Mouse (Mus musculus) midbrain, embryonic 14.5 days (tissue): ENCODE measurements around the gene Olfr541. TPM values are rescaled to one million over a fixed set of nuclear protein-coding genes. Genes with fewer than 3 reads are reported as not detected.

Experiments
- ATAC-seq: fragments of 200-750 bp; cut with Nextera tagmentation; 2 replicates; pipeline ENCODE4 v1.8.0; 2017; ENCODE audit warnings: moderate number of reproducible peaks, moderate library complexity; ENCODE audit not compliant: low FRiP score, low TSS enrichment
- DNase-seq: peaks from one replicate; pipeline ENCODE4 v3.0.0-alpha.2; 2015
- H3K27ac ChIP-seq: fragments of 300-500 bp; sonication (generic); replicated peaks from 2 replicates; pipeline ENCODE4 v1.5.1; 2014; ENCODE audit warnings: mild to moderate bottlenecking, low read depth, low read length, moderate library complexity
- H3K27me3 ChIP-seq: fragments of 300-500 bp; sonication (generic); 2 replicates; pipeline ENCODE4 v1.6.1; 2014; ENCODE audit warnings: low read length, control low read depth, mixed read lengths; ENCODE audit not compliant: control insufficient read depth, insufficient read depth
- H3K36me3 ChIP-seq: fragments of 300-500 bp; sonication (generic); 2 replicates; pipeline ENCODE4 v1.6.1; 2014; ENCODE audit warnings: low read length, control low read depth; ENCODE audit not compliant: control insufficient read depth, insufficient read depth
- H3K4me1 ChIP-seq: fragments of 300-500 bp; sonication (generic); 2 replicates; pipeline ENCODE4 v1.6.1; 2014; ENCODE audit warnings: mild to moderate bottlenecking, antibody characterized with exemption, low read length, control low read depth; ENCODE audit not compliant: control insufficient read depth, insufficient read depth
- H3K4me2 ChIP-seq: fragments of 300-500 bp; sonication (generic); 2 replicates; pipeline ENCODE4 v1.6.1; 2014; ENCODE audit warnings: mild to moderate bottlenecking, low read length, moderate library complexity
- H3K4me3 ChIP-seq: fragments of 300-500 bp; sonication (generic); replicated peaks from 2 replicates; pipeline ENCODE4 v1.5.1; 2014; ENCODE audit warnings: low read depth, low read length
- H3K9ac ChIP-seq: fragments of 300-500 bp; sonication (generic); replicated peaks from 2 replicates; pipeline ENCODE4 v1.6.1; 2014; ENCODE audit warnings: mild to moderate bottlenecking, low read length, moderate library complexity
- H3K9me3 ChIP-seq: fragments of 300-500 bp; sonication (generic); 2 replicates; pipeline ENCODE4 v1.6.1; 2016; ENCODE audit warnings: low read length, control low read depth, mixed read lengths; ENCODE audit not compliant: control insufficient read depth
- WGBS: fragments of 180-500 bp; shearing (Covaris S2); extraction: QIAGEN DNeasy Blood & Tissue Kit; methylation state at CpG from one replicate; pipeline ENCODE4 v1.1.7; 2014; 5-methylcytosine and 5-hydroxymethylcytosine counted together
- polyA plus RNA-seq: library from polyadenylated mRNA; unstranded; fragments of >200 nt; fragmentation: Nextera tagmentation; extraction: Ambion mirVana; gene quantifications from 2 replicates; pipeline ENCODE4 v1.2.1, GENCODE M21; 2014

The Olfr541 gene
- polyA plus RNA-seq, 1 experiment from 2014 or later = not detected

- Histone ChIP-seq H3K36me3 (no peaks in the 10 kb centered on the region), H3K27ac (no peak overlapping the region), H3K4me3 (no peak overlapping the region), H3K9me3 (no peaks in the 10 kb centered on the region), H3K4me1 (no peaks in the 10 kb centered on the region), H3K27me3 (no peaks in the 10 kb centered on the region), H3K9ac (no peak overlapping the region), H3K4me2 (no peak overlapping the region)
- WGBS = 87% methylated on average over 7 of the region's 7 CpGs
- ATAC-seq (no peak), DNase-seq (no peak)
Measured at GRCm38 (mm10) chr7:140717155-140718055, 20.3 kb downstream of the Olfr541 start.

GRCm38 (mm10) chr7:140721095-140721494, 24.0 kb downstream of the Olfr541 start:
- DNase-seq = no peak
- Histone ChIP-seq H3K9me3 (no peaks in the 10 kb centered on the region), H3K27ac (no peak overlapping the region), H3K27me3 (no peaks in the 10 kb centered on the region), H3K36me3 (no peaks in the 10 kb centered on the region), H3K9ac (no peak overlapping the region), H3K4me3 (no peak overlapping the region), H3K4me2 (no peak overlapping the region), H3K4me1 (no peaks in the 10 kb centered on the region)
- 84% methylated on average over 6 of the region's 6 CpGs for WGBS
- ATAC-seq = no peak

- H3K4me3 ChIP-seq = no peak overlapping the region
- no peak overlapping the region for H3K9ac ChIP-seq
- no peak overlapping the region for H3K4me2 ChIP-seq
- DNase-seq = no peak
- H3K27ac ChIP-seq = no peak overlapping the region
- no peaks in the 10 kb centered on the region for H3K36me3 ChIP-seq
- H3K4me1 ChIP-seq = no peaks in the 10 kb centered on the region
- peaks cover 6% of the 10 kb centered on the region; the same call in 1 of the 2 replicates for H3K9me3 ChIP-seq
- H3K27me3 ChIP-seq = no peaks in the 10 kb centered on the region
- no peak for ATAC-seq
Measured at GRCm38 (mm10) chr7:140725558-140725957, 28.5 kb downstream of the Olfr541 start.

- Histone ChIP-seq H3K9ac (no peak overlapping the region), H3K4me3 (no peak overlapping the region), H3K27ac (no peak overlapping the region), H3K9me3 (0 out of 2 replicates have a peak, but pooled peaks cover 7% of the 10 kb centered on the region), H3K4me1 (no peaks in the 10 kb centered on the region), H3K27me3 (no peaks in the 10 kb centered on the region), H3K4me2 (no peak overlapping the region), H3K36me3 (no peaks in the 10 kb centered on the region)
- DNase-seq = no peak
- no peak for ATAC-seq
- WGBS = 68% methylated on average over 2 of the region's 2 CpGs
Measured at GRCm38 (mm10) chr7:140733162-140733561, 36.1 kb downstream of the Olfr541 start.

DNA sequence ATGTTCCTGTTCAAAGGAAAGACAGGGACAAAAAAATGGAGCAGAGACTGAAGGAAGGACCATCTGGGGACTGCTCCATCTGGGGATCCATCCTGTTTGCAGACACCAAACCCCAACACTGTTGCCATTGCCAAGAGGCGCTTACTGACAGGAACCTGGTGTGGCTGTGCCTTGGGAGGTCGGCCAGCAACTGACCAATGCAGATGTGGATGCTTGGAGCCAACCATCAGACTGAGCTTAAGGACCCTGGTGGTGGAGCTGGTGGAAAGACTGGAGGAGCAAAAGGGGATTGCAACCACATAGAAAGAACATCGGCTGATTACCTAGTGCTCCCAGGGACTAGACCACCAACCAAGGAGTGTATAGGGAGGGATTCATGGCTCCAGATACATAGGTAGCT, 50.3 kb downstream of the Olfr541 start:
- WGBS = 86% methylated on average over 3 of the region's 3 CpGs
- no peak overlapping the region for H3K27ac ChIP-seq
- H3K4me3 ChIP-seq = no peak overlapping the region
- H3K9me3 ChIP-seq = no peaks in the 10 kb centered on the region
- H3K9ac ChIP-seq = no peak overlapping the region
- no peaks in the 10 kb centered on the region for H3K27me3 ChIP-seq
- no peaks in the 10 kb centered on the region for H3K4me1 ChIP-seq
- DNase-seq (no peak), ATAC-seq (no peak)
- no peaks in the 10 kb centered on the region for H3K36me3 ChIP-seq
- no peak overlapping the region for H3K4me2 ChIP-seq

GRCm38 (mm10) chr7:140748116-140748826, 51.2 kb downstream of the Olfr541 start:
- H3K36me3 ChIP-seq = no peaks in the 10 kb centered on the region
- no peak overlapping the region for H3K4me3 ChIP-seq
- H3K4me1 ChIP-seq = no peaks in the 10 kb centered on the region
- 83% methylated on average over 6 of the region's 6 CpGs for WGBS
- H3K4me2 ChIP-seq = no peak overlapping the region
- DNase-seq (no peak), ATAC-seq (no peak)
- no peaks in the 10 kb centered on the region for H3K9me3 ChIP-seq
- H3K9ac ChIP-seq = no peak overlapping the region
- no peaks in the 10 kb centered on the region for H3K27me3 ChIP-seq
- no peak overlapping the region for H3K27ac ChIP-seq

DNA sequence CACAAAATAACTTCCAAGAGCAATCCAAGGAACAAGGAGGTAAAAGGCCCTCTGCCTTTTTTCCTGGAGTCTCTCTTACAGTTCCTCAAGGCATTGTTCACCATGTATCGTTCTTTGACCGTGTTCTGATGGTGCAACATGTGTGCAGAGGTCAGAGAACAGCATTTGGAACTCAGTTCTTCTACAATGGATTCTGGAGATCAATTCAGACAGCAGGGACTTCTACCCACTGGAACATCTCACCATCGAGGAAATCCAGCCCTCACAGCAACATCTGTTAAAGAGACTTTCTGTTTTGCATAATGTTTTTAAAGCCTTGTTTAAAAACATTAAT, 51.7 kb downstream of the Olfr541 start:
- H3K4me2 ChIP-seq = no peak overlapping the region
- H3K36me3 ChIP-seq = no peaks in the 10 kb centered on the region
- ATAC-seq (no peak), DNase-seq (no peak)
- H3K27me3 ChIP-seq = no peaks in the 10 kb centered on the region
- H3K9ac ChIP-seq = no peak overlapping the region
- H3K27ac ChIP-seq = no peak overlapping the region
- no peaks in the 10 kb centered on the region; the same call in 1 of the 2 replicates for H3K9me3 ChIP-seq
- 83% methylated on average over 3 of the region's 3 CpGs for WGBS
- H3K4me3 ChIP-seq = no peak overlapping the region
- H3K4me1 ChIP-seq = no peaks in the 10 kb centered on the region

DNA sequence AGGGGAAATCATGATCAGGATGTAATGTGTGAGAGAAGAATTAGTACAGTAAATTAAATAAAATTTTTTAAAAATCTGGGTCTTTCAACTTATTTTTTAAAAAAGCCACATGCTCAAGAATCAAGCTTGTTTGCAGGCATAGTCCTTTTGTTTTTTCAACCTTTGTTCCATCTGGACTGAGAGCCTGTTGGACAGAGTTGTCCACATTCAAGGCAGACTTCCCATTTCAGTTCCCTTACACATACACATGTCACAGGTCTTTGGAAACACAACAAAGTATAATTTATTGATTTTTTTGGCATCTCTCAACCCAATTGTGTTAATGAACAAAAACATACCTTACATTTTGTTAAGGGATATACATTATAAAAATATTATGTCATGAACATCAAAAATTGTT, 57.5 kb downstream of the Olfr541 start:
- ATAC-seq = no peak
- no peak overlapping the region for H3K4me2 ChIP-seq
- no peaks in the 10 kb centered on the region for H3K4me1 ChIP-seq
- no peak overlapping the region for H3K9ac ChIP-seq
- no peaks in the 10 kb centered on the region for H3K27me3 ChIP-seq
- no peaks in the 10 kb centered on the region for H3K36me3 ChIP-seq
- H3K4me3 ChIP-seq = no peak overlapping the region
- H3K9me3 ChIP-seq = no peaks in the 10 kb centered on the region; the same call in 1 of the 2 replicates
- no peak overlapping the region for H3K27ac ChIP-seq
- DNase-seq = no peak
